Mouse (Mus musculus) midbrain, embryonic 13.5 days (tissue): Measurements from ENCODE around the gene Traf3ip1. TPM values are rescaled to one million over a fixed set of nuclear protein-coding genes. Genes with fewer than 3 reads are reported as not detected.

Experiments
- ATAC-seq: fragments of 200-750 bp; cut with Nextera tagmentation; 2 replicates; pipeline ENCODE4 v1.8.0; 2017; ENCODE audit warnings: mild to moderate bottlenecking, moderate TSS enrichment, moderate library complexity
- H3K27ac ChIP-seq: fragments of 300-500 bp; sonication (generic); 2 replicates; pipeline ENCODE4 v1.5.1; 2015; ENCODE audit warnings: inconsistent platforms, mild to moderate bottlenecking, moderate library complexity
- H3K27me3 ChIP-seq: fragments of 300-500 bp; sonication (generic); 2 replicates; pipeline ENCODE4 v1.6.1; 2015; ENCODE audit warnings: mild to moderate bottlenecking, inconsistent platforms
- H3K36me3 ChIP-seq: fragments of 300-500 bp; sonication (generic); 2 replicates; pipeline ENCODE4 v1.6.1; 2015; ENCODE audit warnings: mild to moderate bottlenecking, inconsistent platforms
- H3K4me1 ChIP-seq: fragments of 300-500 bp; sonication (generic); replicated peaks from 2 replicates; pipeline ENCODE4 v1.6.1; 2015; ENCODE audit warnings: inconsistent platforms
- H3K4me2 ChIP-seq: fragments of 300-500 bp; sonication (generic); replicated peaks from 2 replicates; pipeline ENCODE4 v1.6.1; 2015; ENCODE audit warnings: moderate library complexity, mild to moderate bottlenecking, inconsistent platforms
- H3K4me3 ChIP-seq: fragments of 300-500 bp; sonication (generic); replicated peaks from 2 replicates; pipeline ENCODE4 v1.5.1; 2015; ENCODE audit warnings: mild to moderate bottlenecking, inconsistent platforms
- H3K9ac ChIP-seq: fragments of 300-500 bp; sonication (generic); replicated peaks from 2 replicates; pipeline ENCODE4 v1.6.1; 2015; ENCODE audit warnings: mild to moderate bottlenecking, inconsistent platforms
- H3K9me3 ChIP-seq: fragments of 300-500 bp; sonication (generic); 2 replicates; pipeline ENCODE4 v1.6.1; 2016; ENCODE audit warnings: mild to moderate bottlenecking, inconsistent platforms
- WGBS: fragments of 180-500 bp; shearing (Covaris S2); methylation state at CpG from one replicate; pipeline ENCODE4 v1.1.7; 2015; 5-methylcytosine and 5-hydroxymethylcytosine counted together
- polyA plus RNA-seq: library from polyadenylated mRNA; unstranded; fragments of >200 nt; fragmentation: Nextera tagmentation; extraction: Ambion mirVana; gene quantifications from 2 replicates; pipeline ENCODE4 v1.2.1, GENCODE M21; 2015

The Traf3ip1 gene
- polyA plus RNA-seq: 10.8 and 11.3 TPM in 2 replicates

- Histone ChIP-seq H3K27me3 (peaks cover 6% of the 10 kb centered on the region; the same call in 1 of the 2 replicates), H3K27ac (no peak within 1 kb of the TSS), H3K4me1 (peaks cover 25% of the 10 kb centered on the region), H3K4me3 (peak within 1 kb of the TSS; percentile 91), H3K4me2 (peak within 1 kb of the TSS; percentile 92), H3K36me3 (peaks cover 7% of the 10 kb centered on the region; the same call in 1 of the 2 replicates), H3K9me3 (no peaks in the 10 kb centered on the region), H3K9ac (peak within 1 kb of the TSS; percentile 92)
- WGBS: under 1% methylated on average over 79 of the region's 79 CpGs
- ATAC-seq: peak; percentile 98
These were observed at the start of gene Traf3ip1 for GRCm38 (mm10) chr1:91494457-91495140. Gene Traf3ip1, plus strand, starts transcription at chr1:91494647.

- H3K4me3 ChIP-seq: no peak overlapping the region
- H3K9me3 ChIP-seq: 0 out of 2 replicates have a peak, but pooled peaks cover 4% of the 10 kb centered on the region
- H3K9ac ChIP-seq: no peak overlapping the region
- H3K4me2 ChIP-seq: no peak overlapping the region
- ATAC-seq: no peak
- H3K27me3 ChIP-seq: no peaks in the 10 kb centered on the region
- no peak overlapping the region for H3K27ac ChIP-seq
- peaks cover 71% of the 10 kb centered on the region for H3K36me3 ChIP-seq
- H3K4me1 ChIP-seq: no peaks in the 10 kb centered on the region
- WGBS: 91% methylated on average over 17 of the region's 17 CpGs
These were observed 49.3 kb upstream of the Traf3ip1 start for GRCm38 (mm10) chr1:91444841-91445830.

- Histone ChIP-seq H3K4me3 (no peak overlapping the region), H3K36me3 (peaks cover 68% of the 10 kb centered on the region), H3K27me3 (no peaks in the 10 kb centered on the region), H3K4me1 (no peaks in the 10 kb centered on the region), H3K4me2 (no peak overlapping the region), H3K27ac (no peak overlapping the region), H3K9ac (no peak overlapping the region), H3K9me3 (0 out of 2 replicates have a peak, but pooled peaks cover 4% of the 10 kb centered on the region)
- WGBS: 88% methylated on average over 8 of the region's 8 CpGs
- ATAC-seq: no peak
These were observed 48.4 kb upstream of the Traf3ip1 start for GRCm38 (mm10) chr1:91446060-91446459.

GRCm38 (mm10) chr1:91446511-91446910 lies 47.9 kb upstream of the Traf3ip1 start:
- 92% methylated on average over 4 of the region's 4 CpGs for WGBS
- ATAC-seq: no peak
- peaks cover 68% of the 10 kb centered on the region for H3K36me3 ChIP-seq

GRCm38 (mm10) chr1:91448688-91449087 lies 45.8 kb upstream of the Traf3ip1 start:
- no peak overlapping the region for H3K27ac ChIP-seq
- 0 out of 2 replicates have a peak, but pooled peaks cover 4% of the 10 kb centered on the region for H3K9me3 ChIP-seq
- no peaks in the 10 kb centered on the region for H3K27me3 ChIP-seq
- no peaks in the 10 kb centered on the region for H3K4me1 ChIP-seq
- peaks cover 54% of the 10 kb centered on the region for H3K36me3 ChIP-seq
- H3K9ac ChIP-seq: no peak overlapping the region
- 97% methylated on average over 10 of the region's 10 CpGs for WGBS
- no peak overlapping the region for H3K4me3 ChIP-seq
- ATAC-seq: no peak
- H3K4me2 ChIP-seq: no peak overlapping the region

More at GRCm38 (mm10) chr1:91446511-91446910, 47.9 kb upstream of the Traf3ip1 start:
- Histone ChIP-seq H3K27me3 (no peaks in the 10 kb centered on the region), H3K4me3 (no peak overlapping the region), H3K4me2 (no peak overlapping the region), H3K27ac (no peak overlapping the region), H3K9me3 (0 out of 2 replicates have a peak, but pooled peaks cover 4% of the 10 kb centered on the region), H3K9ac (no peak overlapping the region), H3K4me1 (no peaks in the 10 kb centered on the region)

- no peak overlapping the region for H3K4me2 ChIP-seq
- H3K36me3 ChIP-seq: peaks cover 41% of the 10 kb centered on the region
- WGBS: 95% methylated on average over 5 of the region's 5 CpGs
These were observed 43.6 kb upstream of the Traf3ip1 start for GRCm38 (mm10) chr1:91450851-91451250.

GRCm38 (mm10) chr1:91451547-91452084 lies 42.8 kb upstream of the Traf3ip1 start:
- H3K9me3 ChIP-seq: 0 out of 2 replicates have a peak, but pooled peaks cover 4% of the 10 kb centered on the region
- no peak overlapping the region for H3K4me2 ChIP-seq
- WGBS: 76% methylated on average over 5 of the region's 5 CpGs
- H3K9ac ChIP-seq: no peak overlapping the region
- peaks cover 37% of the 10 kb centered on the region for H3K36me3 ChIP-seq
- no peak overlapping the region for H3K4me3 ChIP-seq
- ATAC-seq: no peak
- no peak overlapping the region for H3K27ac ChIP-seq
- no peaks in the 10 kb centered on the region for H3K27me3 ChIP-seq
- peaks cover 18% of the 10 kb centered on the region for H3K4me1 ChIP-seq

More at GRCm38 (mm10) chr1:91450851-91451250, 43.6 kb upstream of the Traf3ip1 start:
- Histone ChIP-seq H3K4me1 (peaks cover 10% of the 10 kb centered on the region), H3K27ac (no peak overlapping the region), H3K4me3 (no peak overlapping the region), H3K9me3 (0 out of 2 replicates have a peak, but pooled peaks cover 4% of the 10 kb centered on the region), H3K9ac (no peak overlapping the region), H3K27me3 (no peaks in the 10 kb centered on the region)
- no peak for ATAC-seq

- Histone ChIP-seq H3K27me3 (peaks cover 13% of the 10 kb centered on the region), H3K36me3 (peaks cover 15% of the 10 kb centered on the region), H3K27ac (no peak overlapping the region), H3K9me3 (no peaks in the 10 kb centered on the region), H3K4me1 (peaks cover 40% of the 10 kb centered on the region), H3K4me2 (no peak overlapping the region), H3K9ac (no peak overlapping the region), H3K4me3 (no peak overlapping the region)
- no peak for ATAC-seq
- WGBS: 86% methylated on average over 9 of the region's 9 CpGs
These were observed 40.5 kb upstream of the Traf3ip1 start for GRCm38 (mm10) chr1:91453932-91454331.

- Histone ChIP-seq H3K27me3 (peaks cover 13% of the 10 kb centered on the region), H3K4me2 (no peak overlapping the region), H3K4me3 (no peak overlapping the region), H3K9ac (no peak overlapping the region), H3K4me1 (peaks cover 40% of the 10 kb centered on the region), H3K27ac (no peak overlapping the region), H3K36me3 (peaks cover 10% of the 10 kb centered on the region), H3K9me3 (no peaks in the 10 kb centered on the region)
- WGBS: 95% methylated on average over 3 of the region's 3 CpGs
- ATAC-seq: no peak
These were observed 40.1 kb upstream of the Traf3ip1 start for GRCm38 (mm10) chr1:91454366-91454765.

GRCm38 (mm10) chr1:91454927-91455326 lies 39.5 kb upstream of the Traf3ip1 start:
- no peak for ATAC-seq
- WGBS: 84% methylated on average over 3 of the region's 3 CpGs

GRCm38 (mm10) chr1:91455661-91456161 lies 38.7 kb upstream of the Traf3ip1 start:
- H3K27ac ChIP-seq: peak overlapping the region; percentile 10
- WGBS: 43% methylated on average over 7 of the region's 7 CpGs
- peak overlapping the region; percentile 5; the same call in 1 of the 2 replicates for H3K4me2 ChIP-seq

More at GRCm38 (mm10) chr1:91454927-91455326, 39.5 kb upstream of the Traf3ip1 start:
- Histone ChIP-seq H3K4me2 (no peak overlapping the region), H3K9ac (no peak overlapping the region), H3K27me3 (peaks cover 13% of the 10 kb centered on the region), H3K27ac (no peak overlapping the region), H3K4me3 (no peak overlapping the region), H3K36me3 (peaks cover 6% of the 10 kb centered on the region; the same call in 1 of the 2 replicates), H3K9me3 (no peaks in the 10 kb centered on the region), H3K4me1 (peaks cover 43% of the 10 kb centered on the region)

More at GRCm38 (mm10) chr1:91455661-91456161, 38.7 kb upstream of the Traf3ip1 start:
- Histone ChIP-seq H3K36me3 (no peaks in the 10 kb centered on the region), H3K27me3 (peaks cover 13% of the 10 kb centered on the region), H3K4me3 (no peak overlapping the region), H3K4me1 (peaks cover 48% of the 10 kb centered on the region), H3K9me3 (no peaks in the 10 kb centered on the region), H3K9ac (no peak overlapping the region)
- ATAC-seq: no peak
